Mouse (Mus musculus) small intestine, adult 2 months (tissue): Measurements from ENCODE around the gene Unc50.

Experiments
- CTCF ChIP-seq: fragments of 200-500 bp; IDR thresholded peaks from 2 replicates; pipeline ENCODE4 v1.5.1; 2012; ENCODE audit warnings: low read depth, mild to moderate bottlenecking, control low read depth, inconsistent platforms, low read length, moderate library complexity, mixed read lengths; ENCODE audit not compliant: insufficient replicate concordance, insufficient read length; ENCODE audit errors: extremely low read depth
- POLR2A ChIP-seq: fragments of 200-500 bp; IDR thresholded peaks from 2 replicates; pipeline ENCODE4 v1.6.1; 2012; ENCODE audit warnings: low read depth, mild to moderate bottlenecking, control low read depth, inconsistent platforms, low read length, moderate library complexity

DNA sequence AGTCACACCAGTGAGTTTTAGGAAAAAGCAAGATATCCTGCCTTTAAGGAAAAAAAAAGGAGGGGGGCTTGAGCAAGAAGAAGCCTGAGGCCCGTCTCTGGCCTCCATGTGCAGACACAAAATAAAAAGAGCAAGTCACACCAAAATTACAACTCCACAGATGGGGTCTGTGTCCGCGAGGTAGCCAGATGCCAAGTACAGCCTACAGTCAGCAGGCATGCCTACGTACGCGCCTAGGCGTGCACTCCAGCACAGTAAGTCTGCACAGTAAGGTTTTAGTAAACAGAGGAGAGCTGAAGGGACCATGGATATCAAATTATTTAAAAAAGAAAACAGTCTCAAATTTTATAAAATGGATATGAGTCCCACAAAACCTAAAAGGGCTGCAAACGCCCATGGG lies 21.3 kb downstream of the Unc50 start:
- TF ChIP-seq CTCF (no peak), POLR2A (no peak)
